Mouse (Mus musculus): ENCODE measurements at regions not wholly inside any gene's neighbourhood (a gene's known extent, or its start where the extent isn't known, plus 50 kb on each side); places are given as distances from the start of the nearest gene placed in this dataset.
A peak's percentile ranks its signal among the peaks of the same experiment; 100 is the strongest.

- no peak overlapping the region for H3K4me3 ChIP-seq
- no peak overlapping the region for H3K9ac ChIP-seq
- no peaks in the 10 kb centered on the region for H3K36me3 ChIP-seq (ENCODE audit: poor library complexity, severe bottlenecking)
- no peaks in the 10 kb centered on the region for H3K9me3 ChIP-seq (replicated peaks)
- H3K27ac ChIP-seq = no peak overlapping the region
- H3K27me3 ChIP-seq = peaks cover 20% of the 10 kb centered on the region
- 58% methylated on average over 14 of the region's 14 CpGs for WGBS
- peaks cover 18% of the 10 kb centered on the region for H3K4me1 ChIP-seq
- peak; percentile 75 for ATAC-seq
- H3K4me2 ChIP-seq = no peak overlapping the region
Measured at GRCm38 (mm10) chr4:62870391-62870983, 94.9 kb upstream of the Zfp618 start.

- Histone ChIP-seq H3K36me3 (ENCODE audit: poor library complexity, severe bottlenecking) (no peaks in the 10 kb centered on the region), H3K9me3 (replicated peaks) (no peaks in the 10 kb centered on the region), H3K9ac (no peak overlapping the region), H3K27me3 (peaks cover 26% of the 10 kb centered on the region), H3K4me2 (no peak overlapping the region), H3K4me1 (peaks cover 18% of the 10 kb centered on the region), H3K27ac (no peak overlapping the region), H3K4me3 (no peak overlapping the region)
- 57% methylated on average over 10 of the region's 10 CpGs for WGBS
- peak; percentile 77 for ATAC-seq
Measured at GRCm38 (mm10) chr4:62872562-62872961, 92.8 kb upstream of the Zfp618 start.

GRCm38 (mm10) chr4:62873986-62874385 lies 91.4 kb upstream of the Zfp618 start:
- no peak overlapping the region for H3K4me3 ChIP-seq
- no peak for ATAC-seq
- H3K4me1 ChIP-seq = peaks cover 18% of the 10 kb centered on the region
- WGBS = 43% methylated on average over 12 of the region's 12 CpGs
- no peak overlapping the region for H3K9ac ChIP-seq
- no peaks in the 10 kb centered on the region for H3K9me3 ChIP-seq (replicated peaks)
- H3K36me3 ChIP-seq (ENCODE audit: poor library complexity, severe bottlenecking) = no peaks in the 10 kb centered on the region
- peaks cover 26% of the 10 kb centered on the region for H3K27me3 ChIP-seq
- no peak overlapping the region for H3K27ac ChIP-seq
- no peak overlapping the region; the same call in 1 of the 2 replicates for H3K4me2 ChIP-seq

- ATAC-seq = no peak
- H3K27ac ChIP-seq = no peak overlapping the region
- H3K27me3 ChIP-seq = peaks cover 22% of the 10 kb centered on the region
- H3K4me3 ChIP-seq = no peak overlapping the region
- H3K4me1 ChIP-seq = 0 out of 2 replicates have a peak, but pooled peaks cover 6% of the 10 kb centered on the region
- H3K36me3 ChIP-seq (ENCODE audit: poor library complexity, severe bottlenecking) = no peaks in the 10 kb centered on the region
- no peak overlapping the region for H3K9ac ChIP-seq
- no peak overlapping the region for H3K4me2 ChIP-seq
- H3K9me3 ChIP-seq (replicated peaks) = no peaks in the 10 kb centered on the region
- WGBS = 85% methylated on average over 7 of the region's 7 CpGs
Measured at GRCm38 (mm10) chr4:62878063-62878462, 87.3 kb upstream of the Zfp618 start.

GRCm38 (mm10) chr4:62878927-62879326 lies 86.4 kb upstream of the Zfp618 start:
- Histone ChIP-seq H3K27me3 (peaks cover 19% of the 10 kb centered on the region; the same call in 1 of the 2 replicates), H3K9me3 (replicated peaks) (no peaks in the 10 kb centered on the region), H3K9ac (no peak overlapping the region), H3K4me3 (no peak overlapping the region), H3K4me1 (0 out of 2 replicates have a peak, but pooled peaks cover under 1% of the 10 kb centered on the region), H3K36me3 (ENCODE audit: poor library complexity, severe bottlenecking) (no peaks in the 10 kb centered on the region), H3K27ac (no peak overlapping the region), H3K4me2 (no peak overlapping the region)
- ATAC-seq = no peak
- 97% methylated on average over 3 of the region's 3 CpGs for WGBS

- H3K4me1 ChIP-seq = no peaks in the 10 kb centered on the region
- H3K4me3 ChIP-seq = no peak overlapping the region
- WGBS = 76% methylated on average over 10 of the region's 11 CpGs
- peaks cover 5% of the 10 kb centered on the region; the same call in 1 of the 2 replicates for H3K27me3 ChIP-seq
- H3K4me2 ChIP-seq = no peak overlapping the region
- H3K27ac ChIP-seq = no peak overlapping the region
- no peaks in the 10 kb centered on the region for H3K36me3 ChIP-seq (ENCODE audit: poor library complexity, severe bottlenecking)
- no peak for ATAC-seq
- H3K9me3 ChIP-seq (replicated peaks) = no peaks in the 10 kb centered on the region
- H3K9ac ChIP-seq = no peak overlapping the region
Measured at GRCm38 (mm10) chr4:62881824-62882223, 83.5 kb upstream of the Zfp618 start.

GRCm38 (mm10) chr4:62882276-62882675 lies 83.1 kb upstream of the Zfp618 start:
- WGBS = 56% methylated on average over 8 of the region's 8 CpGs
- H3K27me3 ChIP-seq = peaks cover 5% of the 10 kb centered on the region; the same call in 1 of the 2 replicates
- H3K27ac ChIP-seq = no peak overlapping the region
- H3K36me3 ChIP-seq (ENCODE audit: poor library complexity, severe bottlenecking) = no peaks in the 10 kb centered on the region
- no peak overlapping the region for H3K4me2 ChIP-seq
- no peaks in the 10 kb centered on the region for H3K9me3 ChIP-seq (replicated peaks)
- no peak overlapping the region for H3K9ac ChIP-seq
- no peak overlapping the region for H3K4me3 ChIP-seq
- no peak for ATAC-seq
- H3K4me1 ChIP-seq = no peaks in the 10 kb centered on the region

GRCm38 (mm10) chr4:62888736-62889135 lies 76.6 kb upstream of the Zfp618 start:
- H3K9me3 ChIP-seq (replicated peaks) = no peaks in the 10 kb centered on the region
- 0 out of 2 replicates have a peak, but pooled peaks cover 7% of the 10 kb centered on the region for H3K27me3 ChIP-seq
- no peaks in the 10 kb centered on the region for H3K36me3 ChIP-seq (ENCODE audit: poor library complexity, severe bottlenecking)
- no peak overlapping the region for H3K9ac ChIP-seq
- no peak overlapping the region for H3K27ac ChIP-seq
- H3K4me3 ChIP-seq = no peak overlapping the region
- H3K4me2 ChIP-seq = no peak overlapping the region
- ATAC-seq = no peak
- no peaks in the 10 kb centered on the region; the same call in 1 of the 2 replicates for H3K4me1 ChIP-seq
- WGBS = 88% methylated on average over 7 of the region's 7 CpGs

GRCm38 (mm10) chr4:62889708-62890107 lies 75.7 kb upstream of the Zfp618 start:
- Histone ChIP-seq H3K4me2 (no peak overlapping the region), H3K27me3 (0 out of 2 replicates have a peak, but pooled peaks cover 7% of the 10 kb centered on the region), H3K36me3 (ENCODE audit: poor library complexity, severe bottlenecking) (no peaks in the 10 kb centered on the region), H3K27ac (no peak overlapping the region), H3K9me3 (replicated peaks) (no peaks in the 10 kb centered on the region), H3K4me1 (no peaks in the 10 kb centered on the region; the same call in 1 of the 2 replicates), H3K4me3 (no peak overlapping the region), H3K9ac (no peak overlapping the region)
- 0 out of 2 replicates have a peak, but pooled peaks have one; percentile 30 for ATAC-seq
- WGBS = 47% methylated on average over 4 of the region's 4 CpGs

- H3K27me3 ChIP-seq = 0 out of 2 replicates have a peak, but pooled peaks cover 7% of the 10 kb centered on the region
- H3K9me3 ChIP-seq (replicated peaks) = no peaks in the 10 kb centered on the region
- no peak overlapping the region for H3K9ac ChIP-seq
- no peak overlapping the region for H3K4me2 ChIP-seq
- no peak for ATAC-seq
- H3K4me3 ChIP-seq = no peak overlapping the region
- H3K36me3 ChIP-seq (ENCODE audit: poor library complexity, severe bottlenecking) = no peaks in the 10 kb centered on the region
- no peaks in the 10 kb centered on the region; the same call in 1 of the 2 replicates for H3K4me1 ChIP-seq
- no peak overlapping the region for H3K27ac ChIP-seq
- 47% methylated on average over 21 of the region's 21 CpGs for WGBS
Measured at GRCm38 (mm10) chr4:62890588-62891580, 74.5 kb upstream of the Zfp618 start.

GRCm38 (mm10) chr4:62912891-62913290 lies 52.5 kb upstream of the Zfp618 start:
- ATAC-seq = no peak
- WGBS = 86% methylated on average over 4 of the region's 4 CpGs
- H3K4me2 ChIP-seq = no peak overlapping the region
- no peaks in the 10 kb centered on the region for H3K27me3 ChIP-seq
- no peak overlapping the region for H3K4me3 ChIP-seq
- no peaks in the 10 kb centered on the region for H3K36me3 ChIP-seq (ENCODE audit: poor library complexity, severe bottlenecking)
- no peaks in the 10 kb centered on the region for H3K9me3 ChIP-seq (replicated peaks)
- H3K4me1 ChIP-seq = no peaks in the 10 kb centered on the region
- H3K27ac ChIP-seq = no peak overlapping the region
- no peak overlapping the region for H3K9ac ChIP-seq
